Mouse (Mus musculus): ENCODE results near the gene Zbtb8os.

Gene Zbtb8os

DNA sequence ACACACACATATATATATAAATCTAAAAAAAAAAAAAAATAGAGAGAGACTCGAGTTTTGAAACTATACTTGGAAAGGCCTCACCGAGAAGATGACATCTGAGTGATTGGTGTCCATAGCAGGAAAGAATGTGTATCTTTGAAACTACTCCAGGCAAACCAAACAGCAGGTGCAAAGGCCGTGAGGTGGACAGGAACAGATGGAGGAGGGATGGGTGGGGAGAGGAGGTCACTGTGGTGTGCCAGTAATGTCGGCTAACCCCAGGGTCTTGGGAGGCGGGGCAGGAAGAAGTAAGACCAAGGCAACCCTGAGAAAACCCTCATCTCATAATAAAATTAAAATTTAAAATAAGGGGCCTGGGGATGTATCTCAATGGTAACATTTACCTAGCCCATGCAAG is 40.3 kb downstream of the Zbtb8os start:
- in situ Hi-C loops (cut with MboI, MseI), result no loop called here

DNA sequence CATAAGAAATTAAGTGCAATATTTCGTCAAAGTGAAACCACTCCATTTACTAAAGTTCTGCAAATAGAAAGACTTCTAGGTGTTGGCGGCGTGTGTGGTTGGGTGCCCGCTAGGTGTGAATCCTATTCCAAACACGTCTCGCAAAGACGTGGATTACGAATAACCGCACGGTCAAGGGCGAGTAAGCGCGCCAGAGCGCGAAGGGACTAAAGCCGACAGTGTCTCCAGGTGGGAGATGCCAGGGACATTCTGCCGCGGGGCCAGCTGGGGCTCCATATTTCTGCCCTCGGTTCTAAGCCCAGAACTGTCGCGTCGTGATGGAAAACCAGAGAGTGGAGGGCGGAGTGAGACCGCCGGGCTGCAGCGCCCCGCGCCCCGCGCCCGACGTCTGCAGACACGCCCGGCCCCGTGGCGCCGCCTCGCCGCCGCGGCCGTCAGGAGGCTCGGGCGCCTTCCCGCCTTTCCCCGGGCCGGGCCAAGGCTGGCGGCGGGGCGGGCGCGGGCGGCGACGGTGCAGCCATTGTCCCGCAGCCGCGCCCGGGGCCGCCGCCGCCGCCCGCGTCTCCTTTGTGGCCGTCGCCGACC is 41.6 kb downstream of the Zbtb8os start:
- in situ Hi-C loops (cut with MboI, MseI), result no loop called here

DNA sequence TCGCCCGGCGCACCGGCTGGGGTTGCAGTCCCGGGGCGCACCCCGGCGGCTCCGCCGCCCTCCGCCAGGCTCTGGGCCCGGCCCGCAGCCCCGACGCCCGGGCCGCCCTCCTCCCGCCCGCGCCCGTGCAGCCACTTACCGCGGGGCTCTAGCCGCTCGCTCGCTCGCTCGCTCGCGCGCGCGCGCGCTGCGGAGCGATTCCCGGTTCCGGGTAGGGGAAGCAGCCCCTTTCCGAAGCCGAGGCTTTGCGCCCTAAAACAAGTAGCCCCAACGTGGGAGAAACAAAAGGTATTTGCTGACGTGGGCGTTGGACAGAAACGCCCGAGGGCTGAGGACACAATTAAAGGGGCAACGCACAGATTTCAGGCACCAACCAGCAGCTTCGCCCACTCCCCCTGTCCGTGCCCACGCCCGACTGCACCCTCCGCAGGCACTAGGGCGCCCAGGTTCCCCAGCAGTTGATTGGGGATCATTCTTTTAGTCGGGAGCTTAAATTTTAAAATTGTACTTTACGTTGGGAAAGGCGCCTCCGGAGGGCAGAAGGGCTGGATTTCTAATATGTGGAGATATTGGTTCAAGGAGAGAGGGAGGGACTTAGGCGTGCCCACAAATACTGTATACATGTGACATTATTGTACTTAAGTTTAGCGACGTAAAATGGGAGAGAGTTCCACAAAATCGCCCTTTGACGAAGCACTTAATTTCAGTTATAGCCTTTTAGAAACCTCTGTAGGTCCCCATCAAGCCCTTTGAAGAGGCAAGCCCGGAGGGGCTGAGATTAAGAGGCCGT is 42.3 kb downstream of the Zbtb8os start, which contains the start of gene Zbtb8a:
Gene Zbtb8a, minus strand, starts transcription at position 516 of the 790 bp plus-strand sequence.
- in situ Hi-C loops (cut with MboI, MseI), result no loop called here

DNA sequence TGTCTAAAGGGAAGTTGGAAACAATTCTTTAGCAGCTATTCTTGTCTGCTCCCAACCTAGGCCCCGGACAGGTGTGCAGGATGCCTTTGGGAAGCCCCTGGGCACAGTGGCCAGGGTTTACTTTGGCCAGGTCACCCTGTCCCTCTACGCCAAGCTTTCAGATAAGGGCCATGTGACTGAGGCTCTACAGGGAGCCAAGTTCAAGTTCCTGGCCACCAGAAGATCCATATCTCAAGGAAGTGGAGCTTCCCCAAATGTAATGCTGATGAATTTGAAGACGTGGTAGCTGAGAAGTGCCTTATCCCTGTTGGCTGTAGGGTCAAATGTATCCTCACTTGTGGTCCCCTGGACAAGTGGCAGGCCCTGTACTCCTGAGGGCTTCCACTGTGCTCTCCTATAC is 44.3 kb downstream of the Zbtb8os start:
- in situ Hi-C loops (cut with MboI, MseI), result no loop called here

DNA sequence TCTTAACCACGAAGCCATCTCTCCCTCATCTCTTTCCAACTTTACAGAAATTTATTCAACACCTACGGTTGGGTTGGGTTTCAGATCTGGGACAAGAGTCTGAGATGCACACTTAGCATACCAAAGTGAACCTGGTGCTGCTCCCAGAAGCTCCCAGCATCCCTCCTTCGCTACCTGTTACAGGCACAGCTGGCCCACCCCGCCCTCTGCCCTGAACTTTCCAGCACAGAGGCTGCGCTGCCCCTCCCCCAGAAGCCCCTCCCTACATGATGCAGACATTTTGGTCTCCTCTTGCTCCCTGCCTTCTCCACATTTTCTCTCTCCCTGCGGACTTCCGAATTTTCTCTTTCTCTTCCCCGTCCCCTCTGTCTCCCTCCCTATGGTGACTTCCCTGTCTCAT is 45.7 kb downstream of the Zbtb8os start:
- in situ Hi-C loops (cut with MboI, MseI), result no loop called here

DNA sequence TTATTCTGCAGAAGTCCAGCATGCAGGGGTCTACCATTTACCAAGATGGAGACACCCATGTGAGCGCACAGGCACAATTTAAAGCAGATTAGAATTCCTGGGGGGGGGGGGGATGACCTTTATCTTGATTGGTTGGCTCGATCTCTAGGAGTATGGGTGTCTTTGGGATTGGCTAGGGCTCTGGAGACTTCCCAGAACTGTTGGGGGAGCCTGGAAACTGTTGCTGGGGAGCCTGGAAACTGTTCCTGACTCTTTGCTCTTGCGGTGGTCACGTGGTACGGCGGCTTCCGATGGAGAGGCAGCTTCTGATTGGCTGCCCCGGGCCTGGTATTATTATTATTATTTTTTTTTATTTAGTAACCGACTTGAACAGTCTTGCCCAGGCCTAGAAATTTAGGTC is 46.5 kb downstream of the Zbtb8os start:
- in situ Hi-C loops (cut with MboI, MseI), result no loop called here

DNA sequence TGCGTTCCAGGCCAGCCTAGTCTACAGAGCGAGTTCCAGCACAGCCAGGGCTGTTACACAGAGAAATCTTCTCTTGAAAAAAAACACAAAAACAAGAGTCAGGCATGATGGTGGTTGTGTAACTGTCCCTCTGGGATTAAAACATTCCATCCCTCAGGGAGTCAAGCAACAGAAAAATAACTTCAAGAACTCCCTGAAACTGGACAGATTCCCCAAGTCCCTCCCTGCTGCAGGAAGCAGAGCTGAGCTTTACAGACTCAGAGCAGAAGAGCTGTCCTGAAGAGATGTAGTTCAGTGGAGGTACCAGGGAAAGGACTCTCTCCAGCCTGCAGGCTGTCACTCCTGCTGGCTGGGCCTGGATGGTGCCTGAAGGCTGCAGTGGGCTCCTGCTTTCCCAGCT is 47.0 kb downstream of the Zbtb8os start:
- in situ Hi-C loops (cut with MboI, MseI), result no loop called here

DNA sequence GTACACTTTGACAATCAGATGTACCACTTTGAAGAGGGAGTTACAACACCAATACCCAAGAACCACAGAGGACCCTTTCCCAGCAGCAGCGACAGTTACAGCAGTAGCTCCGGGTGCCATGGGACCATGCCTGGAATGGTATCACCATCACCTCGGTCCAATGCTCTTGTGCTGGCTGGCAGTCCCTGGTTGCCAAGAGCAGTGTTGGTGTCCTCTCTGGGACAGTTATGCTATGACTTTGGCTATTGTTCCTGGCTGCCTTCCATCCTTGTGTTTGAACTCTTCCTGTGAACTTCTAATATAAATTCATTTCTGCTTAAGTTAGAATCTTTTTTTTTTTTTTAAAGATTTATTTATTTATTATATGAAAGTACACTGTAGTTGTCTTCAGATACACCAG is 48.1 kb downstream of the Zbtb8os start:
- in situ Hi-C loops (cut with MboI, MseI), result no loop called here

DNA sequence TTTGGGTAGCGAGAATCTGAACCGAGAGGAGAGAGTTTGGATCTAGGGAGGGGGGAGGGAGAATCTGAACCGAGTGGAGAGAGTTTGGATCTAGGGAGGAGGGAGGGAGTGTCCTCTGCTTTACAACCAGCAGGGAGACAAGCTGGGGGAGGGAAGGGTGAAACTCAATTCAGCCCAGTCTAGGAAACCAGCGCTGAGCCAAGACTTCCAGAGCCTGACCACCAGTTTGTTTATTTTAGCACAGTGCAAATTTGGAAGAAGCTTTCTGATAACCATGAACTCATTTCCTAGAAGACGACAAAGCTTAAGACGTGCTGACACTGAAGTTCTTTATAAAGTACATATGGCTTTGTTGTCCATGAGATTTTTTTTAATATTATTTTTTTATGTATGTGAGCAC is 48.9 kb downstream of the Zbtb8os start:
- in situ Hi-C loops (cut with MboI, MseI), result no loop called here

DNA sequence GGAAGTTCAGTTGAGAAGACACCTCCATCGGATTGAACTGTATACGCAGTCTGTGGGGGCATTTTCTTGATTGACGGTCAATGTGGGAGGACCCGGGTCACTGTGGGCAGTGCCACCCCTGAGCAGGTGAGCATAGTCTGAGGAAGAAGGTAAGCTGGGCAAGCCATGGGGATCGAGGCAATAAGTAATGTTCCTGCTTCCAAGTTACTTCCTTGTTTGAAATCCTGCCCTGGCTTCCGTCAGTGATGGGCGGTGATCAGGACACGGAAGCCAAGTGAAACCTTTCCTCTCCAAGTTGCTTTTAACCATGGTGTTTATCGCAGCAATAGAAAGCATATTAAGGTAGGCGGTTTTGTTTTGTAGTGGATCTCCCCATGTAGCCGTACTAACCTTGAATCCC is 50.2 kb downstream of the Zbtb8os start:
- in situ Hi-C loops (cut with MboI, MseI), result no loop called here

DNA sequence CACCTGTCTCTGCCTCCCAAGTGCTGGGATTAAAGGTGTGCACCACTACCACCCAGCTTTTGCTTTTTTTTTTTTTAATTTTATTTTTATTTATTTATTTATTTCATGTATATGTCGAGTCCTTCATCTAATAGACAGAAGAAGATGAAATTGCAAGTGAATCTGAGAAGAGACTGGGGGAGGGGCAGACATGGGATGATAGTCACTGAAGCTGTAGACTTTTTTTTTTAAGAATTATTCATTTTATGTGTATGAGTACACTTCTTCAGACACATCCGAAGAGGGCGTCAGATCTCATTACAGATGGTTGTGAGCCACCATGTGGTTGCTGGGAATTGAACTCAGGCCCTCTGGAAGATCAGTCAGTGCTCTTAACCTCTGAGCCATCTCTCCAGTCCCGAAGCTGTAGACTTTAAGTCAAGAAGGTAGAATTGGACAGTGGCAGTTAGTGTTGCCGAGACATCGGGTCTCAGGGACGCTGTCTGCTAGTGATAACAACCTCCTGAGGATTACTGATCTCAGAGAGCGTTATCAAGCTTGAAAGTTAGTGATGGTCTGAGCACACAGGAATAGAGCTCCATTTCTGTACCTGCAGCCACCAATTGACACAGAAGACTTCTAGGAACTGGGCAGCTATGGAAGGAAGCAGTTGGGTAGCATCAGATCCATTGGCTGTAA is 50.9 kb downstream of the Zbtb8os start:
- in situ Hi-C loops (cut with MboI, MseI), result no loop called here

DNA sequence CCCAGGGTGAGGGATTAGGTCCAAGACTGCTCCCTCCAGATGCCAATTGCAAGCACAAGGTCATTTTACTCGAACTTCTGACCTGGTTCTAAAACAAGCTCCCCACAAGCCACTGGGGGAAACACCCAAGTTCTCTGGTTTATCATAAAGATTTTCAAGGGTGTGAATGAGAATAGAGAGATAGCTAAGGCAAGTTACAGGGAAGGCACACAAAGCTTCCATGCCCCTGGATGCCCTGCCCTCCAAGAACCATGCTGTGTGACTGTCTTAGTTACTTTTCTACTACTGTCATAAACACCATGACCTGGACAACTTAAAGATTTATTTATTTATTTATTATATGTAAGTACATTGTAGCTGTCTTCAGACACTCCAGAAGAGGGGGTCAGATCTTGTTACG is 51.5 kb downstream of the Zbtb8os start:
- in situ Hi-C loops (cut with MboI, MseI), result no loop called here

DNA sequence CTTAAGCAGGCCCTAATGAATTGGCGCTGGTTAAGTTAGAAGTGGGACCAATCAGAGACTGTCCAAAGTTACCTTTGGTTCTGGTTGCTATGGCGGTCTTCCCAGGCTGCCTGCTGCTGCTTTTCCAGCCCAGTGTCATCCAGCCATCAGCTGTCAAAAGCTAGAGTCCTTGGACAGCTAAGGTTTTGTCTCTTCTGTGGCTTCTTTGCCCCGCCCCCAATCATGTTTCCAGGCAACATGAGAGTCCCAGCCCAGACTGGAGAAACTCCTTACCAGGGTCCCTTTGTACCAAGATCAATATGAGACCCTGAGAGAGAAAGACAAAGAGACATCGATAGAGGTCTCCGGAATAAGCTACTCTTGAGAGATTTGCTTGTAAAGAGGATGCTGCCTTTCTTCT is 52.9 kb downstream of the Zbtb8os start:
- in situ Hi-C loops (cut with MboI, MseI), result no loop called here

DNA sequence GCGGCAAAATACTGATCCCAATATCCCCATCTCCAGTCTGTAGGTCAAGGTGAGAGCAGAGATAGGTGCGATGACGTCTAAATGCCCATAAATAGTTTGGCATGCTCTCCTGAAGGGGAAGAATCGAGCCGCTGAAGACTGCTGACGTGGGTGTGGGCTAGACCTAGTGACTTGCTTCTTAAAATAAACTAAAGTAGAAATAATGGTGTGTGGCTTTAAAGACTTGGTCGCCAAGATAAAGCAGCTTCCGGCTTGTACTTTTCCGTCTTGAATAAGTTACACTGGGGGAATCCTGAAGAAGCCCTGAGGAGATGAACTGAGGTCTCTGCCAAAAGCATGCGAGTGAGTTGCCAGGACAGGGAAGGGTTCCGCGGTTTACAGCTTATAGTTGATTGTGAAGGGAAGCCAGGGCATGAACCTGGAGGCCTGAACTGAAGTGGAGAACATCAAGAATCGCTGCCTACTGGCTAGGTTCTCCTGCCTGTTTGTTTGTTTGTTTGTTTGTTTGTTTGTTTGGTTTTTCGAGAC is 54.8 kb downstream of the Zbtb8os start:
- in situ Hi-C loops (cut with MboI, MseI), result no loop called here

DNA sequence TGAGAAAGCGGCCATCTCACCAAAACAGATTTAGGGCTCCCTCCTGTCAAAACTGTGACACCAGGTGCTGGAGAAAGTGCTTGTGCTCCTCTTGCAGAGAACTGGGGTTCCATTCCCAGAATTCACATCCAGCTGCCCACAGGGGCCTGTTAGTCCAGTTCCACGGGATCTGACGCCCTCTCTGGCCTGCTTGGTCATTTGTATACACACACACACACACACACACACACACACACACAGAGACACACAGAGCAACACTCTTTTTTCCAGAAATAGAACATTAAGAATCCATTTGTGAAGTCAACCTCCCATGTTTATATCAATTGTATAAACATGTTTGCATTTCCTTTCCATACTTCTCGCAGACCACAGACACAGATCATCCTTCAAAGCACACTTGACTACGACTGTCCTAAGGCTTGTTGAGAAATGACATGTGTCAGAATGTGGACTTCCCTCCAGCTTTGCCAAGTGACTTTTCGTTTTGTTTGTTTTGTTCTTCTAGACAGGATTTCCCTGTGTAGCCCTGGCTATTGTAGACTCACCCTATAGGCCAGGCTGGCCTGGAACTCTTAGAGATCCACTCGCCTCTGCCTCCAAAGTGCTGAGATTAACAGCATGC is 55.6 kb downstream of the Zbtb8os start:
- in situ Hi-C loops (cut with MboI, MseI), result no loop called here

DNA sequence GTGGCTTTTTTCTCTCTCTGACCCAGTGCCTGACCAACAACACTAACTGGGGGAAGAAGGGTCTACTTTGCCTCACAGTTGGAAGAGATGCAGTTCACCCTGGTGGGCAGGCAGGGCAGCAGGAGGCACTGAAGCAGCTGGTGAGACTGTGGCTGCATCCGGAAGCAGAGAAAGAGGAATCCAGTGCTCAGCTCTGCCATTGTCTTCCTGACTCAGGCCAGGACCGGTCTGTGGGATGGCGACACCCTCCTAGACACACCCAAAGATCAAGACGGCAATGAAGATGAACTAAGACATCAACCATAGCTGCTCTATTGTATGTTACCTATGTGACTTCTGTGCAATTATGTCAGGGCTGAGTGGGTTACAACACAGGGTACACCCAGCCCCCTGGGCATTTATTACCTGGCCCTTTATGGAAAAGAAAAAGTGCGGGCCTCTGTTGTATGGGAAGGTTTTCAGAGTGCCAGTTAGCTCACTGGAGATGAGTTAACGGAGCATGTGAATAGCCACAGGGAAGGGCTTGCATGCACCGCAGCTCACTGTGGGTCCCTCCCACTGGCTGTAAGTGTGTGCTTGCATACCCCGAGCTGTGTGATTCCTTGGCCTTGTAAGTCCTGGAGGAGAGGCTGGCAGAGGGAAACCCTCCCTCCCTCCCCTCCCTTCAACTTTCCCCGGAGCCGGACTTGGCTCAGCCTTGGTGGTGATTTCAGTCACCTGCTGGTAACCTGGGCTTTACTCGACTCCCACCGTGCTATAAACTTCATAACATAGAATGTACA is 58.8 kb downstream of the Zbtb8os start:
- in situ Hi-C loops (cut with MboI, MseI), result no loop called here

DNA sequence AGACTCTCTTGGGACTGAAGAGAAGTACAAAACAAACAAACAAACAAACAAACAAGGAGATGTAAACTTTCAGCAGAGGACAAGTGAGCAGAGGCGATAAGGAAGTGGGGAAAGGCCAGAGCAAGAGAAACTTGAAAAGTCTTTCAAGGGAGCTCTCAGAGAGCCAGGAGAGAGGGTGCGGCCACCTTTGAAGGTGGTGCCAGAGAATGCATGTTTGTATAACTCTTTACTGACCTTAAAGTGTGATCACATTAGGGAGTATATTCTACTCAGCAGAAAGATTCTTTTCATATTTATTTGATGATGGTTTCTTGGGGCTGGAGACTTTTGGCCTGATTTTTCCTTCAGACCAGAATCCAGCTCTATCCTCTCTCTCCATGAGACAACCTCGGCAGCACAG is 61.5 kb downstream of the Zbtb8os start:
- in situ Hi-C loops (cut with MboI, MseI), result loop anchor here (5.0 kb wide), 1 partner anchor 85 kb away; no protein-coding TSS in a partner anchor

DNA sequence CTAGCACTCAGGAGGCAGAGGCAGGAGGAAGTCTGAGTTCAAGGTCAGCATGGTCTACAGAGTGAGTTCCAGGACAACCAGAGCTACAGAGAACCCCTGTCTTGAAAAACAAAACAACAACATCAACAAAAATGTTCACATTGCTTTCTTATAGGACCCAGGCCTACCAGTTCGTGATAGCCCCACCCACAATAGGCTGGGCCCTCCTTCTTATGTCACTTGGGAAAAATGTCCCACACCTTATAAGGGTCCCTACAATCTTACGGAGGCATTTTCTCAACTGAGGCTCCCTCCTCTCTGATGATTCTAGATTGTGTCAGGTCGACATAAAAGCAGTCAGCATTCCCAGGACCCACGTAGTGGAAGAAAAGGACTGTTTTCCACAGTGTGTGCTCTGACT is 64.3 kb downstream of the Zbtb8os start:
- in situ Hi-C loops (cut with MboI, MseI), result loop anchor here (5.0 kb wide), 1 partner anchor 82 kb away; no protein-coding TSS in a partner anchor

Measured in regulatory T cell (primary cell).